Mouse (Mus musculus) stomach, postnatal 0 days (tissue): Measurements from ENCODE around the gene Mettl14. TPM values are rescaled to one million over a fixed set of nuclear protein-coding genes. Genes with fewer than 3 reads are reported as not detected.

ENCODE experiments used
- ATAC-seq: fragments of 200-750 bp; cut with Nextera tagmentation; 2 replicates; pipeline ENCODE4 v1.8.0; 2017; ENCODE audit not compliant: low FRiP score, low TSS enrichment
- DNase-seq: peaks from one replicate; pipeline ENCODE4 v3.0.0-alpha.2; 2016; ENCODE audit warnings: low spot score
- H3K27ac ChIP-seq: fragments of 300-500 bp; sonication (generic); replicated peaks from 2 replicates; pipeline ENCODE4 v1.5.1; 2014; ENCODE audit warnings: mild to moderate bottlenecking, control low read depth
- H3K27me3 ChIP-seq: fragments of 300-500 bp; sonication (generic); 2 replicates; pipeline ENCODE4 v1.6.1; 2014; ENCODE audit warnings: low read length; ENCODE audit not compliant: control insufficient read depth, insufficient read depth
- H3K36me3 ChIP-seq: fragments of 300-500 bp; sonication (generic); 2 replicates; pipeline ENCODE4 v1.6.1; 2014; ENCODE audit warnings: low read length, mixed read lengths; ENCODE audit not compliant: control insufficient read depth, insufficient read depth
- H3K4me1 ChIP-seq: fragments of 300-500 bp; sonication (generic); replicated peaks from 2 replicates; pipeline ENCODE4 v1.6.1; 2014; ENCODE audit warnings: antibody characterized with exemption; ENCODE audit not compliant: control insufficient read depth, insufficient read depth
- H3K4me2 ChIP-seq: fragments of 300-500 bp; sonication (generic); replicated peaks from 2 replicates; pipeline ENCODE4 v1.6.1; 2014; ENCODE audit warnings: low read depth, mild to moderate bottlenecking, control low read depth, moderate library complexity
- H3K4me3 ChIP-seq: fragments of 300-500 bp; sonication (generic); 2 replicates; pipeline ENCODE4 v1.5.1; 2014; ENCODE audit warnings: low read depth, low read length, control low read depth
- H3K9ac ChIP-seq: fragments of 300-500 bp; sonication (generic); 2 replicates; pipeline ENCODE4 v1.6.1; 2014; ENCODE audit warnings: mild to moderate bottlenecking, low read length, control low read depth, mixed read lengths
- H3K9me3 ChIP-seq: fragments of 300-500 bp; sonication (generic); 2 replicates; pipeline ENCODE4 v1.6.1; 2016; ENCODE audit warnings: low read length; ENCODE audit not compliant: control insufficient read depth
- CTCF ChIP-seq: IDR thresholded peaks from 2 replicates; pipeline ENCODE4 v1.5.1; 2016; ENCODE audit warnings: antibody characterized with exemption, low read depth, mild to moderate bottlenecking, moderate library complexity
- EP300 ChIP-seq: optimal IDR thresholded peaks from 2 replicates; pipeline ENCODE3; 2016; ENCODE audit warnings: antibody characterized with exemption
- WGBS: fragments of 180-500 bp; shearing (Covaris S2); extraction: QIAGEN DNeasy Blood & Tissue Kit; methylation state at CpG from one replicate; pipeline ENCODE4 v1.1.7; 2014; 5-methylcytosine and 5-hydroxymethylcytosine counted together
- polyA plus RNA-seq: library from polyadenylated mRNA; unstranded; fragments of >200 nt; fragmentation: Nextera tagmentation; extraction: Ambion mirVana; gene quantifications from 2 replicates; pipeline ENCODE4 v1.2.1, GENCODE M21; 2015

The Mettl14 gene
- polyA plus RNA-seq, 1 experiment from 2014 or later = 10.5 TPM

DNA sequence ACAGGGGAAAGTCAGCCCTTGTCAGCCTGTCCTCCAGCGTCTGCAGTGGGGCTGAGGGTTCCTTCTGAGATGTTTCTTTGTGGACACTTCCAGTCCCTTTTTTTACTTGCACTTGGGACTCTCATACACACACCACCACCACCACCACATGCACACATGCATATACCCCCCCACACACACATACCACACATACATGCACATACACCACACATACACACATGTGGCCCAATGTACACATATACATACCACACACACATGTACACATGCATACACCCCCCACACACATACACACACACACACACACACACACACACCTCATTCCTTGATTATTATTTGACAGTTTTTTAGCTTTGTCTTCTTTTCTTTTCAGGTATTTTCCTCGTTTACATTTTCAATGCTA is 44.9 kb downstream of the Mettl14 start:
- no peaks in the 10 kb centered on the region for H3K4me1 ChIP-seq
- no peak overlapping the region for H3K4me2 ChIP-seq
- no peak overlapping the region for H3K4me3 ChIP-seq
- ATAC-seq (no peak), DNase-seq (no peak)
- peaks cover 7% of the 10 kb centered on the region; the same call in 1 of the 2 replicates for H3K36me3 ChIP-seq
- no peak overlapping the region for H3K27ac ChIP-seq
- no peak for TF ChIP-seq EP300
- no peak for TF ChIP-seq CTCF
- no peaks in the 10 kb centered on the region for H3K27me3 ChIP-seq
- H3K9me3 ChIP-seq = no peaks in the 10 kb centered on the region
- 98% methylated on average over 2 of the region's 2 CpGs for WGBS
- no peak overlapping the region for H3K9ac ChIP-seq

DNA sequence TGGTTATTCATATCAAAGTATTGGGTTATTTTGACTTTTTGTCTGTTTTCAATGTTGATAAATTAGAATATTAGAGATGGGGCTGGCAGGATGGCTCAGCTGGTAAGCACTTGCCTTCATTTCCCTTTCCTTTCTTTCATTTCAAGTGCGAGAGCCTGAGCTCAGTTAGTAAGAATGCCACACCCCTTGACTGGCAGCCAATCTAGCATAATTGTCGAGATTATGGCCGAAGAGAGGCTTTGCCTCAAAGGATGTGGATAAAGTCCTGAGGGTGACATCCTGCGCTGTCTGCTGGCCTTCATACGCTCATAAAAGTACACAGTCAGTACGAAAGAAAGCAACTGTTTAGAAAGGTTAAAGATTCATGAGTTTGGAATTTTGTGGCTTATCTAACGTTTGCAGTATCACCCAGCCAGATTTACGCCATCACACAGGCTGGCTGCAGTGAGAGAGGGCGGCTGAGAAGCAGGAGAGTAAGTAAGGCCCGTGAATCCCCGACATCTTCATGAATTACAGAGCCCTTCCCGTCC is 47.2 kb downstream of the Mettl14 start:
- Histone ChIP-seq H3K4me3 (no peak overlapping the region), H3K27me3 (no peaks in the 10 kb centered on the region), H3K4me2 (no peak overlapping the region), H3K9me3 (no peaks in the 10 kb centered on the region), H3K4me1 (peaks cover 5% of the 10 kb centered on the region; the same call in 1 of the 2 replicates), H3K27ac (peak overlapping the region; percentile 53; the same call in 1 of the 2 replicates), H3K9ac (no peak overlapping the region), H3K36me3 (0 out of 2 replicates have a peak, but pooled peaks cover 3% of the 10 kb centered on the region)
- TF ChIP-seq CTCF (no peak), EP300 (no peak)
- no peak for ATAC-seq
- 44% methylated on average over 12 of the region's 12 CpGs for WGBS
- no peak for DNase-seq

- Histone ChIP-seq H3K9me3 (no peaks in the 10 kb centered on the region), H3K27ac (0 out of 2 replicates have a peak overlapping the region, but pooled peaks have one; percentile 24), H3K9ac (no peak overlapping the region), H3K4me2 (no peak overlapping the region), H3K36me3 (0 out of 2 replicates have a peak, but pooled peaks cover 3% of the 10 kb centered on the region), H3K27me3 (no peaks in the 10 kb centered on the region), H3K4me3 (no peak overlapping the region), H3K4me1 (peaks cover 5% of the 10 kb centered on the region; the same call in 1 of the 2 replicates)
- 73% methylated on average over 6 of the region's 6 CpGs for WGBS
- ATAC-seq = no peak
- DNase-seq = no peak
- no peak for TF ChIP-seq EP300
- TF ChIP-seq CTCF = no peak
Observed at GRCm38 (mm10) chr3:123337853-123338252, 48.1 kb downstream of the Mettl14 start.

DNA sequence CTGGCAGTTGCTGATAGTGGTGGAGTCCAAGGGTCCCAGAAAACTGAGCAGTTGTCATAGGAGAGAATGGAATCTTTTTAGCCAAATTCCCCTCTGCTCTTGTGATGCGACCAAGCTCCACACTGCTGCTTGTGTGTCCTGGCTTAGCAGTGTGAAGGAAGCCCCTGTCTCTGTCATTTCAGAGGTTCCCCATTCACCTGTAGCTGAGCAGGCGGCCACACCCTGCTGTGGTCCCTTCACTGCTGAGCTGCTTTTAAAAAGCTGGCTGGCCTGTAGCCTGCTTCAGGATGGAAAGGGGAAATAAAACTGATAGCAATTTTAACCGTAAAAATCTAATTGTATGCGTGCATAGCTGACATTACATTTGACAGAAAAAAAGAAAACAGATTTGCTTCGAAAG is 49.0 kb downstream of the Mettl14 start:
- Histone ChIP-seq H3K27me3 (no peaks in the 10 kb centered on the region), H3K4me1 (peaks cover 5% of the 10 kb centered on the region; the same call in 1 of the 2 replicates), H3K4me3 (no peak overlapping the region), H3K4me2 (no peak overlapping the region), H3K9me3 (no peaks in the 10 kb centered on the region), H3K27ac (0 out of 2 replicates have a peak overlapping the region, but pooled peaks have one; percentile 30), H3K36me3 (0 out of 2 replicates have a peak, but pooled peaks cover 3% of the 10 kb centered on the region), H3K9ac (no peak overlapping the region)
- 63% methylated on average over 5 of the region's 5 CpGs for WGBS
- DNase-seq (no peak), ATAC-seq (no peak)
- TF ChIP-seq CTCF (no peak), EP300 (no peak)

DNA sequence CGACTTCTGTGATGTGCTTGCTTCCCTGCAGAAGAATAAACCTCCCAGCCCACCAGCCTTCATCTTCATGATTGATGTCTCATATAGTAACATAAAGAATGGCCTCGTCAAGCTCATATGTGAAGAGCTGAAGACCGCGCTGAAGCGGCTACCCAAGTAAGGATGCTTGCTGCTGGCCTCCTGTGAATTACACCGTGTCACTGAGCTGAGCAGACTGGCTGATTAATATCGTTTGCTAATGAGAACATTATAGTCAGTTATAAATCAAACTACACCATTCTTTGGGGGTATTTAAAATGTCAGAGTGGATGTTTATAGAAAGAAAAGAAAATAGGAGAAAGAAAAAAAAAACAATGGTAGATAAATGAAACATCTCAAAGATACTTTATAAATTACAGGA is 49.5 kb downstream of the Mettl14 start:
- Histone ChIP-seq H3K27ac (no peak overlapping the region), H3K9ac (no peak overlapping the region), H3K4me2 (no peak overlapping the region), H3K36me3 (0 out of 2 replicates have a peak, but pooled peaks cover 3% of the 10 kb centered on the region), H3K4me3 (no peak overlapping the region), H3K9me3 (no peaks in the 10 kb centered on the region), H3K4me1 (peaks cover 5% of the 10 kb centered on the region; the same call in 1 of the 2 replicates), H3K27me3 (no peaks in the 10 kb centered on the region)
- DNase-seq = no peak
- no peak for ATAC-seq
- no peak for TF ChIP-seq CTCF
- TF ChIP-seq EP300 = no peak
- 48% methylated on average over 7 of the region's 7 CpGs for WGBS

- Histone ChIP-seq H3K27ac (no peak overlapping the region), H3K4me2 (no peak overlapping the region), H3K9ac (no peak overlapping the region), H3K4me3 (no peak overlapping the region), H3K9me3 (no peaks in the 10 kb centered on the region), H3K36me3 (0 out of 2 replicates have a peak, but pooled peaks cover 3% of the 10 kb centered on the region), H3K4me1 (peaks cover 5% of the 10 kb centered on the region; the same call in 1 of the 2 replicates), H3K27me3 (no peaks in the 10 kb centered on the region)
- no peak for TF ChIP-seq CTCF
- no peak for TF ChIP-seq EP300
- DNase-seq (no peak), ATAC-seq (peak; percentile 64; the same call in 1 of the 2 replicates)
- 6% methylated on average over 3 of the region's 3 CpGs for WGBS
Observed at GRCm38 (mm10) chr3:123335480-123335879, 50.4 kb downstream of the Mettl14 start.
